Mouse (Mus musculus) lung, postnatal 0 days (tissue): ENCODE data around the gene Fbxw14.

ENCODE experiments used
- CTCF ChIP-seq: IDR thresholded peaks from 2 replicates; pipeline ENCODE4 v1.5.1; 2016; ENCODE audit warnings: antibody characterized with exemption, mild to moderate bottlenecking
- EP300 ChIP-seq: IDR thresholded peaks from 2 replicates; pipeline ENCODE4 v1.6.1; 2016; ENCODE audit warnings: antibody characterized with exemption, mild to moderate bottlenecking, control low read depth

GRCm38 (mm10) chr9:109234654-109235053, 52.8 kb downstream of the Fbxw14 start, which contains the start of gene Fbxw20:
- TF ChIP-seq CTCF (no peak), EP300 (no peak)
